Mouse (Mus musculus): ENCODE results near the gene Inhbb. TPM values are rescaled to one million over a fixed set of nuclear protein-coding genes. Genes with fewer than 3 reads are reported as not detected.

Inhbb gene
- polyA plus RNA-seq (2015; fragmentation: Nextera tagmentation; extraction: Ambion mirVana) = 0.56 and 0.93 TPM in 2 replicates

DNA sequence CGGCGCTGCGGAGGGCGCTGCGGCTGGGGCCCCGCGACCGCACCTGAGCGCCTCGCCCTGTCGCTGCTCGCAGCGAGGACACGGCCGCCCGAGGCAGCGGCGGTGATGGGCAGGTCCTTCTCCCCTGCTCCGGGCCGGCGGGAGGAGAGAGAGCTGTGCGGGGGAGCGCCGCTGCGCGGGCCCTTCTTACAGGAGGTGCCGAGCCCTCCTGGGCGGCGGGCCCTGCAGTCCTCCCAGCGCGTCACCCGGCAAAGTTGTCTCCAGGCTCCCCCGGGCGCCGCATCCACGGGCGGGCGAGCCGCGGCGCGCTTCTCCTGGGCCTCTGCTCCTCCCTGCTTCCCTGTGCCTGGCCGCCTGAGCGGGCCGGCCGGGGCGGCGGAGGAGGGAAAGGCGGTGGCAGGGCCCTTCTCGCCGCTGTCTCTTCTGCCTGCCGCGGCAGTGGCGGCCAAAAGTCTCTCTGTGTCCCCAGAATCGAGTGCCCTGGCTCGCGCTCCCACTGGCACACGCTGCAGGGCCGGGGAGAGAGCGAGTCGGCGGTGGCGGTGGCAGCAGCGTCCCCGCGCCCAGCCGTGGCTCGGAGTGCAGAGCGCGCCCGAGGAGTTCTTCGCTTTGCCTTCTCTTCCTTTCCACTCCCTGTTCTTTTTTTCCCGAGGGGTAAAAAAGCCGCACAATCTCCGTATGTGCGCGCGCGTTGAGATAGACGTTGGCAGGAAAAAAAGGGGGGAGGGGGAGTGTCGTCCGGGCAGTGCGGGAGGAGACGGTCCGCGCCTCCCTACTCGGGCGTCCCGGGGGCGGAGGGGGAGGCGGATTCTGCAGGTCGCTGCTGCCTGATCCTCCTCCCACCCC, at the start of gene Inhbb:
Inhbb (minus strand) TSS at position 673 of the 846 bp plus-strand sequence.
- DNase-seq (ENCODE audit: low spot score) = no peak

DNA sequence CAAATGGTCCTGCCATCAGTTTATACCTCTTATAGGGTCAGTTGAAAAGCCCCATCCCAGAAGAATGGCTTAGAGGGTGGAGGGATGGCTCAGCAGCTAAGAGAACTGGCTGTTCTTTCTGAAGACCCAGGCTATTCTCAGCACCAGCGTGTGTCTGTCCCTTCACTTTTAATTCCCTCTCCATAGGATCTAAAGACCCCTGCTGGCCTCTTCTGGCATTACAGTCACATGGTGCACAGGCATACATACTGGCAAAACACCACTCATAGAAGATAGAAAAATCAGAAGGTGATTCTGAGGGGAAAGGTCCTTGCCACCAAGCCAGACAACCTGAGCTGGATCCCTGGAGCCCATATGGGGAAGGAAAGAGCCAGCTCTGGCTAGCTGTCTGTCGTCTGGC, 41.3 kb upstream of the Inhbb start:
- peak; percentile 65 for DNase-seq (ENCODE audit: low spot score)

DNA sequence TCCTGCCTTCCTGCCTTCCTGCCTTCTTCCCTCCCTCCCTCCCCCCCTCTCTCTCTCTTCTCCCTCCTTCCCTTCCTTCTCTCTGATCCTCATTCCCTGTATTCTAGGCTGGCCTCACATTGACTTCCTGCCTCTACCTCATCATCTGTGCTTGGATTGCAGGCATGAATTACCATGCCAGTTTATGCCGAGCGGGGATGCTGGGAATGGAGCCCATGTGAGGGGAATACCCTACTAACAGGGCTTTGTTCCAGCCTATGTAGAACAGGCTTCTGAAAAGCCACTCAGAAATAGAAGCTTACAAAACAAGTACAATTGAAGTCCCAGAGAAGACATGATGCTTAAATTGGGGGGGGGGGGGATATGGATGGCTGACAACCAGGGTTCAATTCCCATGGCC, 38.0 kb upstream of the Inhbb start:
- no peak for DNase-seq (ENCODE audit: low spot score)

DNA sequence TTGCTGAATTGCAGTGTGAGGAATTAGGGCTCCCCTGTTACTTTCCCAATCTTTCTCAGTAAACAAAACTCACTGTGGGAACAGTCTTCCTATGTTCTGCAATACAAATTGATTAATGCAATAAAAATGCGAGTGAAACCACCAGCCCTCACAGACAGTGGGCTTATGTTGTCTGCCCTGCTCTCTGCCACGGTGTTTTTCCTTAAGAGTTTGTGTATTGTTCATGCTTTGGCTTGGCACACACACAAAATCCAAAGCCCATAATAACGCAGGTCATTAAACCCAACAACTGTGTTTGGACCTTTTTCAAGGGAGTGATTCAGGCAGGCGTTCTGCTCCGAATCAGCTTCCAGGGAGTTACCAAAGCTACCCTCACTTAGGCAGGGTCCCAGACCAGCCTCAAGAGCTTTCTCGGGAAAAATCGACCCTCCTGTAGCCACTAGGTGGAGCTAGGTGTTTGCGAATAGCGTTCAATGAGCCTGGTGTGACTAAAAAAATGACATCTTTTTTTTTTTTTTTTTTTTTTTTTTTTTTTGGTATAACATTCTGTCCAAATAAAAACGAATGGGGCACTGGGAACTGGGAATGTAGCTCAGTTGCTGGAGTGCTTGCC, 36.1 kb upstream of the Inhbb start:
- peak; percentile 76 for DNase-seq (ENCODE audit: low spot score)

DNA sequence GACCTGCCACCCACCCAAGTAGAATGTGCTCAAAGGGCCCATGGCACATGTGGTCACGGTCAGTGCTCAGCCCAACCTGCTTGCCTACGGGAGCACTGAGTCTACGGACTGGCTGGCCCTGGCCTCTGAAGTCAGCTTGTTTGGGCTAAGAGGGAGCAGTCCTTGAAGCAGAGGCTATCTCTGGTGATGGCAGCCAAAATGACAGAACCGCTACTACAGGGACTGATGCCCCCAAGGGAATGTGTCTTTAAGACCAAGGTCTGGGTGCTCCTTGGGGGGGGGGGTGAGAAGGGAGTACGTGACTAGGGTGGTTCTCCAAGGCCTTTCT, 35.4 kb upstream of the Inhbb start:
- no peak for DNase-seq (ENCODE audit: low spot score)

DNA sequence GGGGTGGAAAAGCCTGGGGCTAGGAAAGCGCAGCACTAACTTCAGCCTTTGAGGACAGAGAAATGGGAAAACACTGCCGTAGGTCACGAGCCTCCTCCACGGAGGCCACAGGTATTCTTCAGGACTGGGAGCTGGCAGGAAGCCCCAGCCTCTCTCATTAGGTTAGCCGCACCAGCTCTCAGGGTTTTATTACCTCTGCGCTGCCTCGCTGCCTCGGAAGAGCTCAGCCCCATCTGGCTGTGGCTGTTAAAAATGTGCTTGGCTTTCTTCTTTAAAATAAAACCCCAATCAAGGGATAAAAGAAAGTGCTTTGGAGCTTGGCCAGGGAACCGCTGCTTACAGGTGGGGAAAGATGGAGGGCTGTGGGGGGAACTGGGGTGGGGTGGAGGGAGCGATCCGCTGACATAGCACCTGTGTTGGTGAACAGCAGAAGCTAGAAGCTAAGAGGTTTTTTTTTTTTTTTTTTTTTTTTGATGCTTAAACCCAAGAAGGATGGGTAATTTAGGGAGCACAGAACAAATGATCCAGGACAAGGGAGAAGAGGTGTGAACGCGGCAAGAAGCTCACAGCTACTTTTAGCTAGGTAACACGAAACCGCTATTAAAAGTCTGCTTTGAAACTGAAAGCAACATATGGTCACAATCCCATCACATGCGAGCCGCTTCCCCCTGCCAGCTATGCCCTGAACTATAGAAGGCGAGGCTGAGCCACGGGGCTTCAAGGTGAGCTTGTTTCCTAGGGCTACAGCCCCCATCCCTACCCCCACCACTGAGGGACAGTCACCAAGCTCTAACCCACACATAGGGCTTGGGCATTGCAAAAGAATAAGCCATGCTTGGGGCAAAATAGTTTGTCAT, 34.9 kb upstream of the Inhbb start:
- no peak for DNase-seq (ENCODE audit: low spot score)

DNA sequence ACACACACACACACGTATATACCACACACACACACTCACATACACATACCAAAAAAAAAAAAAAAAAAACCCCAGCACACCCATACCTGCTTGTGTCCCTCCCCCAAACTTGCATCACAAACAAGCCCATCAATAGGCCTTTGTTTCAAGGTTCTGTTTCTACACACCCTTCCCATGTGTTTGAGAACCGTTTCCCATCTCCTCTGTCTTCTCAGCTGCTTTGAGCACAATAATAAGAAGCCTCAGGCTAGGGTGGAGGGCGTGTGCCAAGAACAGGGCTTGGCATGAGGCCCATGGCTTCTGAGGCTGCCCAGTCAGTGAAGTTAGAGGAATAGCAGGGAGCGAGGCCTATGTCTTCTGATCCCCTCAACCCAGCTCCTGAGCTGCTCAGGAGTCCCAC, 31.7 kb upstream of the Inhbb start:
- DNase-seq (ENCODE audit: low spot score) = no peak

DNA sequence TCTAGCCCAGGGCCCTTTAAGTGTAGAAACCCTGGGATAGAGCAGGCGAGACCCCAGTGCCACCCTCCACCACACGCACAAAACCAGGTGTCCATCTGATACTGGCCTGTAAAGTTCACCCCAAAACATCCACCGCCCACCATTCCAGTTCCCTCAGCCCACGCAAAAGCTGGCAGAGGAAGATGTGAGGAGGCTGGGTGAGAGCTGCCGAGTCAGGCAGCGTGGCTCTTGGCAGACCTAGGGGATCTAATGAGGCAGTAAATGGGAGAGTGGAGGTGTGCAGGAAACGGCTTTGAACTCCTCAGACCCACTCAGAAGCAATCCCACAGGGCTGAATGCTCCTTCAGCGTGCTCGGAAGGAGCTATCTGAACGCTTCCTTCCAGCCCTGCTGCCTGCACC, 29.4 kb upstream of the Inhbb start:
- DNase-seq (ENCODE audit: low spot score) = no peak

DNA sequence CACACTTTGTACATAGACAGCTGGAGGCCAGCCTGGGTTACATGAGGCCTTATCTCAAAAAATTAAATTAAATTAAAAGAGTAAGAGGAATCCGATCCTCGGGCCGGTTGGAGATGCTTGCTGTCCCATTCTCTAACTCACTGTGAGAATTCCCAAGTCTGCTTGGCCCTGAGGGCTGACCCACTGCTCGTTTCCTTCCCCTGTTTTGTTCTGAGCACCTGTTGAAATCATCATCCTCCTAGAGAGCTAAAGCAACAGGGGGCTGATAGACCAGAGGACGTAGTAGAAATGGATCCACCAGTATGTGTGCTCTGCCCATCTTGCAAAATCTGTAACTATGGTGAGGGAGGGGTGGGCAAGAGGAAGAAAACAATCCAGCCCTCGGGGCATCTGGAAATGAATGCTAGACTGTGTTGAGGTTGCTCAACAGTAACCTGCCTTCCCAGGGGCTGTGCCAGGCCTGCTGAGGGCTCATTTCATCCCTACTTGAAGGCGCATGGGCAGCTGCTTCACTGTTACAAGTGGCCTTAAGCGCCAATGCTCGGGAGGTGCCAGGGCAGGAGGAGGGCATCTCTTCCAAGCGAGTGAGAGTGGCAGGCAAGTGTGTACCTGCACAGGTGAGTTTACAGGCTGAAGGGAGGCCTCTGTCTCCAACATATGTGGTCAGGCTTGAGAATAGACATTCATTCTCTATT, 28.8 kb upstream of the Inhbb start:
- DNase-seq (ENCODE audit: low spot score) = no peak

DNA sequence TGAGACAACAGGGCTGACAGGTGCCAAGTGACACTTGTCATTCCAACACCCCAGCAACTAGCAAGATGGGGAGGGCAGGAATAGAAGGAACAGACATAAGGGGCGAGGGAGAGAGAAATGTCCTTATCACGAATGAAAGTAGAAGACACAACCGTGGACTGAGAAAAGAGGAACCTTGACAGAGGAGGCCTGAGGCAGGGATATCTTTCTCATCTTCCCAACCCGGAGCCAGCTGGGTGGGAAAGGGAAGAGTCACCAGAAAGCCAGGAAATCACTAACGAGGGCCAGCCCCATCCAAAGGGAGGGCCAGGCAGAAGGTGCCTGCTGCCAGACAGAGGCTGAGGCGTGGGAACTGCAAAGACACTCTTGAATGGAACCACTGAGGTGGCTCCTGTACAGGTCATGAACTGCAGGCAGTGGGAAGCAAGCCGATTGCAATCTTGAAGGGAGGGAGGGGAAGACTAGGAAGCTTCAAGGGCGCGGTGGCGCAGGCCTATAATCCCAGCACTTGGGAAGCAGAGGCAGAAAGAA, 24.8 kb upstream of the Inhbb start:
- DNase-seq (ENCODE audit: low spot score) = no peak

DNA sequence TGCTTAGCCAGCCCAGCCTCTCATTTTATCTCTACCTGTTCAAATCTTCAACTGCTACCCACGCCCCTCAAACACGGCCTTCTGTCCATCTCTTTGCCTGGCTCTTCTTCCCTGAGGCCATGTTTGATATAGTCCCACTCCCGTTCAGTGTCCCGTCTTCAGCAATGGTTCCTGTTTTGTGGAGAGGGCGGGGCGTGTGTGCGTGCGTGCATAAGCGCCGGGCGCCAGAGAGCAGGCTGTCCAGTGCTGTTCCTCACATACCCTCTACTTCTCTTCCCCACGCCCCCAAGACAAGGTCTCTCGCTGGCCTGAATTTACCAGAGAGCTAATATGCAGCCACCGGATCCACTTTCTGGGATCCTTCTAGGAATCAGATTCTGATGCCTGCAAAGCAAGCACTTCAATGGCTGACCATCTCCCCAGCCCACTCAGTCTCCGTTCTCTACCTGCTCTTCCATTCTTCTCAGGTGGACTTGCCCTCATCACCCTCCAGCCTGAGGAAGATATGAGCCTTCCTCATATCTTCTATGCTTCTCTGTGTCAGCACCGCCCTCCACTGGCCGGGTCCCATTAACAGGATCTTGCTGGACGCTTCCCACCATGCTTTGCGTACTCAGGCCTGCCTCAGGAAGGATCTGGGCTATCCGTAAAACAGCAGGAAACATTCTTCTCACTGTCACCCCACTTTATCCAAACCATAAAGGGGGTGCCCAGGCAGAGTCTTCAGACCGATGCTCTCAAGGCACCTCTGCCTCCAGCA, 21.7 kb upstream of the Inhbb start:
- DNase-seq (ENCODE audit: low spot score) = no peak

DNA sequence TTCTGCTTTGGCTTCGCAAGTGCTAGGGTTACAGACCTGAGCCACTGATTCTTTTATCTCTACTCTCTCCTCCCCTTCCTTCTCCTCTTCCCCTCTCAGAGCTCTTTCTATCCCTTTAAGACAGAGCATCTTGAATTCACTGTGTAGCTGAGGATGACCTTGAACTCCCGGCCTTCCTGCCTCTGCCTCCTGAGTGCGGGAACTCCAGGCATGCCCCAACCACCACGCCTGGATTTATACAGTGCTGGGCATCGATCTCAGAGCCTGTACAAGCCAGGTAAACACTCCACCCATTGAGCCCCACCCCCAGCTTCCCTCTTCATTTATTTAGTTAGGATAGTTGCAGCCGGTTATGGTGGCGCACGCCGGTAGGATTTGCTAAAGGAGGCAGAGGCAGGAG, 20.9 kb upstream of the Inhbb start:
- no peak for DNase-seq (ENCODE audit: low spot score)

DNA sequence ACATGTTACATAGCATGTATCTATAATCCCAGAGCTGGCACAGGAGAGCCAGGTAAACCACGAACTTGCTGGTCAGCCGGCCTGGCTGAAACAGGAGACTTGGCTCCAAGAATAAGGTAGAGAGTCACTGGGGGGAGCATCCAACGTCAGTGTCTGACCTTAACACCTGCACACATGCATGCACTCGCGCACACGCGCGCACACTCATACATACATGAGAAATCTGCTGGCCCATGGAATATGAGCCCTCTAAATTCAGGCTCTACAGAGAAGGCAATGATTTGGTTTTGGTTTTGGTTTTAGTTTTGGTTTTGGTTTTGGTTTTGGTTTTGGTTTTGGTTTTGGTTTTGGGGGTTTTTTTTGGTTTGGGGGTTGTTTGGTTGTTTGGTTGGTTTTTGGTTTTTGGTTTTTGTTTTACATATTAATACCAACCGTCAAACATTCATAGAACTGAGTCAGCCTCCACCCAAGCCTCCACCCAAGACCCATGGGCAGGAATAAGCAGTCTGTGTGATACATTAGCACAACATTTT, 16.1 kb upstream of the Inhbb start:
- DNase-seq (ENCODE audit: low spot score) = no peak

DNA sequence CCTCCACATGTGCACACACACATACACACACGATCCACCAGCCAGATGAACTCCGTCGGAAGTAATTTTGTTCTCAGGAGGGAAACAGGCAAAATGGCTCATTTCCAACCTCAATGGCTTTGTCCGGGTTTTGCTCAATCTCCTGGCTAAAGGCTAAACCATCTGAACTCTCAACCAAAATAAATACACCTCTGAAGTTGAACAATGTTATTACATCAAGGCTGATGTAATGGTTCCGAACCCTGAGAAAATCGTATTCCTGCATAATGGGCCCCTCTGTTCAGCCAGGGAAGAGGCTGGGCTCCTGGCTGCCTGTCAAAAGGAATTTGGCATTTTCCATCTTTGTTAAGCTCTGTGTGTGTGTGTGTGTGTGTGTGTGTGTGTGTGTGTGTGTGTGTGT, 15.4 kb upstream of the Inhbb start:
- DNase-seq (ENCODE audit: low spot score) = no peak

DNA sequence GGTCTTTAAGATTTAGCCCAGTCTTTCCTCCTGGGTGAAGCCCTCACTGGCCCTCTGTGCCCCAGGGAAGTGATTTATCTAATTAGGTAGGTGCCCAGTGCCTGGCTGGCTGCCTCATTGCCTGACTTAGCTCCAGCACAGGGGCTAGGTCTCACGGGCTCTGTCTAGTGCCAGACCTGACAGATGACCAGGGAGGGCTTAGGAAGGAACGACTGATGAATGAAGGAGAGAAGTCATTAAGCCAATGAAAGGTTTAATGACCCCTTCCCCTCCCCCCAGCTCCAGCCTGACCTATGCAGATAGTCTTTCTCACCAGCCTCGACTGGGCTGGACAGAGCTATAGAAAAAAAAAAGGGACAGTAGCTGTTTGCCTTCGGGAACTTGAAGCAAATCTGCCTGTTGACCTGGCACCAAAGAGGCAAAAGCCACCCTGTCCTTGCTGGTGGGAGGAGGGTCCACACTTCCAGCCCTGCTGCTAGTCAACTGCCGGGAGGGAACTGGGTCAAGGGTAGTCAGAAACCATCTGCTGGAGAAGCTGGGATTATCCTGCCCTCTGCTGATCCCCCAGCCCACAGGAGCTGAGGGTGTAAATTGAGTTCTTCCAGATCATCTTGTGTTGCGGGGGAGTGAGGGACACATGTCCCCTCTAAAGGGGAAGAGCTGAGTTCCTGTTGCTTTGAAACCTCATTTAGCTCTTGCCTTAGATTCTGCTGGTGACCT, 2.3 kb upstream of the Inhbb start:
- DNase-seq (ENCODE audit: low spot score) = no peak

DNA sequence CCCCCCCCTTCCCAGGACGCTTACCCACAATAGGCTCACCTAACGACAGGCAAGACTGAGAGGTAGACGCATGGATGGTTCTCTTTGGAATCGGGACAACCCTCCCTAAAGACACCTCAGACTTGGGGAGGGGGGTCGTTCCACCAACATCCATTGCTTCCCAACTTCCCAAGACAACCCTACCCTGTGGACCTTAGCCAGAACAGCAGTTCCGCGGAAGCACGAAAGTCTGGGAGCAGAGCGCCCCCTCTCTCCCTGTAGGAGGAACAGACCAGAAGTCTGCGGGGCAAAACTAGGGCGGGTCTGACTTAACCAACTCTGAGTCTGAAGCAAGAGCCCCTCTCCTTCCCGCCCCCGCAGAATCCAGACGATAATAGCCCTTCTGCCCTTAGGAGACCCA, 1.5 kb upstream of the Inhbb start:
- no peak for DNase-seq (ENCODE audit: low spot score)

DNA sequence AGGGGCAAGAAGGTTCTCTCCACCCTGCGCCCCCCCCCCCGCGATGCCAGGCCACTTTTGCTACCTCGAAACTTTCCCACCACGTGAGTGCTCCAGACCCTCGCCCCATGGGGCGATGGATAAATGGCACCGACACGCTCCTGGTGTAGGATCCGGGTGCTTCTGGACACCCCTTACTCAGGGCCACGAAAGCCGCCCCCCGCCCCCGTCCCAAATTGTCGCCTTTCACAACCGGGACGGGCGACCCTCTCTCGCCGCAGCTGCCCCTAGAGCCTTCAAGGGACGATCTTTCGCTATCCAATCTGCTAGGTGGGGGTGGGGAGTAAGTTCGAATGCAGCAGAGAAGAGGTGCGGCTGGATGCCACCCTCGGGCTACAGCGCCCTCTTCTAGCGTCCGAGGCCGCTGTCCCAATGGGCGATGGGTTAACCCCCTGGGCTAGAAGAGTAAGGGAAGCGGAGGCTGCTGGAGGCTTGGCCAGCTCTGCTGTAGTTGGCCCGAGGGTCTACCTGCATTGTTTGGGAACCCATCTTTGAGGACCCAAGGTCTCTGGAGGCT, 490 bp upstream of the Inhbb start:
- DNase-seq (ENCODE audit: low spot score) = no peak

DNA sequence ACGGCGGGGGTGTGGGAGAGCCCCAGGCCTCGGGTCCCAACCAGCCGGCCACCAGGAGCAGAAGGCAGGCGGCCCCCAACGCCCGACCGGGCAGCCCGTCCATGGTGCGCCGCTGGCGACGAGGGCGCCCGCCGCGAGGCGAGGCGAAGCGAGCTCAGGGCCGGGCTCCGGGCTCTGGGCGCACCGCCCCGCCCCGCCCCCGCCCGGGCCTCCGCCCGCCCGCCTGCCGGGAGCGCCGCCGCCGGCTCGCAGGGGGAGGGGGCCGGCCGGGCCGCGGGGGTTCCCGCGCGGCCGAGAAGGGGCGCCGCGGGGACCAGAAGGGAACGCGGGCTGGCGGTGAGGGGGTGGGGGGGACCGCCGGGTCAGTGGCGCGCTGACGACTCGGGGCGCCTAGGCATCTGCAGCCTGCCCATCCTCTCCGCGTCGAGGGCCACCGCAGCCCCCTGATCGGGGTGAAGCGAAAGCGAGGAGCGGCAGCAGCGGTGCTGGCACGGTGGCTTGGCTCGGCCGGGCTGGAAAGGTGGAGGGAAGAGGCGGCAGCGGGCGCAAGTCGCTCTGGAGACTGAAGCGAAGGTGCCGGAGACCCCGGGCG, 968 bp downstream of the Inhbb start:
- no peak for DNase-seq (ENCODE audit: low spot score)

Measured in thymus, postnatal 0 days (tissue).